Mouse (Mus musculus) activated CD4-positive, CD25-positive, alpha-beta regulatory T cell, adult 4 months (primary cell): ENCODE data around the gene Slc45a3. TPM values are rescaled to one million over a fixed set of nuclear protein-coding genes. Genes with fewer than 3 reads are reported as not detected.

Experiments used
- ATAC-seq: one replicate; pipeline ENCODE4 v1.8.0; 2017
- polyA plus RNA-seq, 2 experiments: library from polyadenylated mRNA; unstranded; fragments of 100-300 nt; shearing (Covaris generic); gene quantifications; one replicate each; pipeline ENCODE4 v1.2.1; 2017

Gene Slc45a3
- polyA plus RNA-seq, 2 experiments from 2014 or later = not detected

- ATAC-seq = peak; percentile 28
Measured at GRCm38 (mm10) chr1:132000506-132000905, 37.7 kb downstream of the Slc45a3 start.

- ATAC-seq = no peak
Measured at GRCm38 (mm10) chr1:132001880-132002330, 39.1 kb downstream of the Slc45a3 start.

DNA sequence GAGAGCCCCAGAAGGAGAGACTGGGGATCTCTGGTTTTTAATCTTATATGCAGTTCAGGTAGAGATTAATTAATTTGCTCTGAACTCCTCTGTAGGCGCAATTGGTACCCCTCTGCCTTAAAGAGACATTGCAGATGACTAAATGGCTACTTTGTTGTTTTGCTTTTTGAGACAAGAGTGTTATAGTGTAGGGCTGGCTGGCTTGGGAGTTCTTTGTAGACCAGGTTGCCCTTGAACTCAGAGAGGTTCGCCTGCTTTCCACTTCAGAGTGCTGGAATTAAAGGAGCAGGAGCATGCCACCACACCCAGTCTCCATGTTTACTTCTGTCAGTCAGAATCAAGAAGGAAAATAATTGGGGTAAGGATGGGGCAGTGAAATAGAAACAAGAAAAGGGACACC is 40.3 kb downstream of the Slc45a3 start:
- no peak for ATAC-seq

GRCm38 (mm10) chr1:132003817-132004216 is 41.0 kb downstream of the Slc45a3 start:
- ATAC-seq = no peak

DNA sequence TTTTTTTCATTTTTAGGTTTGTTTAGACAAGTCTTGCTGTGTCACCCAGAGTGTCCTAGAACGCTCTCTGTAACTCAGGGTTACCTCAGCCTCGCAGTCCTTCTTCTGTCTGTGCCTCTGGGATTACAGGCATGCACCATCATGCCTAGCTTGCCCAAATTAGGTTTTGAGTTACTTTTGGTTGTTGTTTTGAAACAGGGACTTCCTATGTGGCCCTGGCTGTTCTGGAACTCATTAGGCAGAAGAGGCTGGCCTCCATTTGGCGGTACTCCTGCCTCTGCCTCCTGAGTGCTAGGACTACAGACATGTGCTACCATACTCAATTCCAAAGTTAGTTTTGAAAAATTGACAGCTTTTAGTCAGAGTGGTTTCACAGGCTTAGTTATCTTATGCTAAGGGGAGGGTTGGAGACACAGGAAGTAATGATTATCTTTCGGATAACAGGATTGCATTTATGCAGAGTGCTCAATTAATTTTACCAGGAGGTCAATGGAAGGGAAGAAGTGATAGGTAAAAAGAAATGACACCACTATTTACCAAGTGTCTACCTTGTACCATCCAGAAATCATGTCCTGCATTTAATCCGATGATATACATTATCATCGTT is 41.9 kb downstream of the Slc45a3 start:
- ATAC-seq = no peak

GRCm38 (mm10) chr1:132005466-132005865 is 42.7 kb downstream of the Slc45a3 start:
- ATAC-seq = no peak

- ATAC-seq = no peak
Measured at GRCm38 (mm10) chr1:132006046-132006445, 43.3 kb downstream of the Slc45a3 start.

DNA sequence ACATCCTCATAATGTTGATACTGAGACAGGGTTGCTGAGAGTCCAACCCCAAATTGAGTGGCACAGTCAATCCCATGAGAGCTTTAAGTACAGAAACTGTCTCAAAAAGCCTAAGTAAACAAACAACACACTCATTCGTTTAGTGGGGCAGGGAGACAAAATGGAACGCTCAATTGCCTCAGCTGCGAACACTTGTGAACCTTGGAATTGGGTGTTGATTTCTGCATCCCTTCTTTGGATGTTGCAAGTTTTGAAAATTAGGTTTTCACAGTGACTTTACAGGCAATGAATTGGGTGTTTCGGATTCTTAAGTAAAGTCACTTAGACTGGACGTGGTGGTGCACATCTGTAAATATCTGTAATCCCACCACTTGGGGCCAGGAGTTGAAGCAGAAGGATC is 44.0 kb downstream of the Slc45a3 start:
- no peak for ATAC-seq

GRCm38 (mm10) chr1:132007282-132007815 is 44.6 kb downstream of the Slc45a3 start, which contains the start of gene Elk4:
Gene Elk4 (plus strand): TSS chr1:132007607.
- ATAC-seq = peak; percentile 30

DNA sequence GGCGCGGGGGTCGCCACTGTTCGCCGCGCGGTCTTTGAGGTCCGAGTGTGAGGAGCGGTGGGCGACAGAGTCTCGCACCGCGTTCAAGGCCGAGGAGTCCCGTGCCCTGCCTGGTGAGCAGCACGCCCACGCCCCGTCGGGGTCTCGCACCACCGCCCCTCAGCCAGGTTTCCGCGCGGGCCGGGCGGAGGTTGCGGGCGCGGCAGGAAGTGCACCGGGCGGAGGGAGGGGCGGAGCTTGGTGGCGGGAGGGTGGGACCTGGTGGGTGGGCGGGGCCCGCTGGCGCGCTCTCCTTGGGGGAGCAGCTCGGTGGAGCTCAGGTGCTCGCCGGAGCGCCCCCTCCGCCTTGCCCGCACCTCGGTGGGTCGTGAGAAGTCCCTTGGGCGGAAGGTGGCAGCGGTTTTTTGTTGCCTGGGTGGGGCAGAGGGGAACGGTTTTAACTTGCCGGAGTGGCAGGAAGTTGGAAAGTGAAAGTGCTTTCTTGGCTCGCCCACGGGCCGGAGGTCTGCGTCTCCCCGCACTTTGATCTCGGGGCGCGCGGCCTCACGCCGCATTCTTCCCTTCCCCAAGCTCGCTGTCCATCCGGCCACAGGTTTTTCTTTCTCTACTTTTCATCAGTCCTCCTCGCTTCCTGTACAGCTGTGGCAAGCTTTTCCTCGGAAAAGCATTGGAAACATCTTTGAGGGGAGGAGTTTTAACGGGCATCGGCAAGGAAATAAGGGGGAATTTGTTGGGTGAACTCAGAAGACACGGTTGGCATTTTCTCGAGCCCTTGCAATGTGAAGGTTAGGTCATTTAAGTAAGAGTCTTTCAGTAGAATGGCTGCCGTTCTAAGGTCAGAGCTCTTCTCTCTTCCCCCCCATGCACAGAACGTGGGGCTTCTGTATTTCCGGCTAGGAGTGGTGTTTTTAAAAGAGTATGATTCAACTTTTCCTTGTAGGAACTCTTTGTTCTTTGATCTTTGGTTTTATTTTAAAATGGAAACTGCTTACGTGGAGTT is 45.4 kb downstream of the Slc45a3 start:
- peak; percentile 55 for ATAC-seq

GRCm38 (mm10) chr1:132008881-132009644 is 46.3 kb downstream of the Slc45a3 start:
- ATAC-seq = no peak

- peak; percentile 54 for ATAC-seq
Measured at GRCm38 (mm10) chr1:132010632-132011501, 48.1 kb downstream of the Slc45a3 start.

DNA sequence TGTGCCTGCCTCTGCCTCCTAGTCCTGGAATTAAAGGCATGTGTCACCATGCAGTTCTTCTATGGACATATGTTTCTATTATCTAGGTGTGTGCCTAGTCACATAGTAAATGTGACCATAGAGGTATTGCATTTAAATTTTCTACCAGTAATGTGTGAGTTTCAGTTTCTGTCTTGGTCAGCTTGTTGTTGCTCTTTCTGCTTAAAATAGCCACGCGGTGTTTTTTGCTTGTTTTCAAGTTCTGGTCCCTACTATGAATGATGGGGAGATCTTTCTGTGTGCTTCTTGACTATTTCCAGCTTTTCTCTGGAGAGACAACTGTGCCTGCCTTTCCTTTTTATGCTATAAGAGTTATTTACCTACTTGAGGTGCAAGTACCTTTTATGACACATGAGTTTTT is 49.0 kb downstream of the Slc45a3 start:
- no peak for ATAC-seq

DNA sequence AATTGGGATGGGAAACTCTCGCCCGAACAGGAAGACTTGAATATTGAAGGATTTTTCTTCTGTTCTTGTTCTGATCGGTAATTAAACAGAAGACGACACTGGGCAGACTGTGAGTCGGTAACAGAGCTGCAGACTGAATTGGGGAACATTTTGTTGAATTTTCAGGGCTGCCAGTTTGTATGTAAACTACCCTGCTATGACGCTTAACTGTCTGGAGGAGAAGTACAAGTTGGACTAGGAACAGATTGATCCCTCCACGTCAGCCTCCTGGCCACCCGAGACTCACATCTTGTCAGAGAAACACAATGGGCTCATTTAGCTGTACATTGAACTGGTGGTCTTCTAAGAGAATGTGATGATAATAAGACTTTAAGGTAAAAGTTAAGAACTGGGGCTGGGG is 50.1 kb downstream of the Slc45a3 start:
- no peak for ATAC-seq

- ATAC-seq = no peak
Measured at GRCm38 (mm10) chr1:132014800-132015199, 52.0 kb downstream of the Slc45a3 start.

DNA sequence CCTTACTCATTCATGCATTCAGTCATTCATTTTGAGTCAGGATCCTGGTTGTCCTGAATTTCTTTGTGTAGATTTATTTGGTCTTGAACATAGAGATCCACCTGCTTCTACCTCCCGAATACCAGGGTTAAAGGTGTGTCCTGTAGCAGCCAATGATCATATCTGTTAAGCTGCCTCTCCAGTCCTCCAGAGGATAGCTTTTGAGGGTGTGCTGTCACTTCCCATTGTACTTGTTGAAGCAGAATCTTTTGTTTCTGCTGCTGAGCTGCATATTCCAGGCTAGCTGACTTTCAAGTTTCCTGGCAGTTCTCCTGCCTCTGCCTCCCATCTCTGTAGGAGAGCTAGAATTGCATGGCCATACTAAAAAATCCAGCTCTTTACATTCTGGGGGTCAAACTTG is 53.9 kb downstream of the Slc45a3 start:
- ATAC-seq = no peak

DNA sequence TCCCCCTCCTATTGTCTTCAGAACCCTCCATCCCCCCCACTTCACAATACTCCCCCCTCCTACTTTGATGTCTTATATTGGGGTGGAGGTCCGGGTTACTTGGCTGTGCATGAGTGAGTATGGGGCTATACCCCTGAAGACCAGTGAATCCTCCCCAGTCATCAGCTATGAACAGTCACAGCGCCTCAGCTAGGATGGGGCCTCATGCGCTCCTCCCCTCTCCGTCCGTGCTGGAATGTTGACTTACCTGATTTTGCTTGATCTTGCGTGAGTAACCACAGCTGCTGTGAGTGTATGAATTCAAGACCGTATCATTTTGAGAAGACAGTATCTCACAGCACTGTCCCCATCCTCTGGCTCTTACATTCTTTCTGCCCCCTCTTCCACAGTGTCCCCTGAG is 57.1 kb downstream of the Slc45a3 start:
- ATAC-seq = no peak

GRCm38 (mm10) chr1:132022107-132022506 is 59.3 kb downstream of the Slc45a3 start:
- ATAC-seq = no peak

DNA sequence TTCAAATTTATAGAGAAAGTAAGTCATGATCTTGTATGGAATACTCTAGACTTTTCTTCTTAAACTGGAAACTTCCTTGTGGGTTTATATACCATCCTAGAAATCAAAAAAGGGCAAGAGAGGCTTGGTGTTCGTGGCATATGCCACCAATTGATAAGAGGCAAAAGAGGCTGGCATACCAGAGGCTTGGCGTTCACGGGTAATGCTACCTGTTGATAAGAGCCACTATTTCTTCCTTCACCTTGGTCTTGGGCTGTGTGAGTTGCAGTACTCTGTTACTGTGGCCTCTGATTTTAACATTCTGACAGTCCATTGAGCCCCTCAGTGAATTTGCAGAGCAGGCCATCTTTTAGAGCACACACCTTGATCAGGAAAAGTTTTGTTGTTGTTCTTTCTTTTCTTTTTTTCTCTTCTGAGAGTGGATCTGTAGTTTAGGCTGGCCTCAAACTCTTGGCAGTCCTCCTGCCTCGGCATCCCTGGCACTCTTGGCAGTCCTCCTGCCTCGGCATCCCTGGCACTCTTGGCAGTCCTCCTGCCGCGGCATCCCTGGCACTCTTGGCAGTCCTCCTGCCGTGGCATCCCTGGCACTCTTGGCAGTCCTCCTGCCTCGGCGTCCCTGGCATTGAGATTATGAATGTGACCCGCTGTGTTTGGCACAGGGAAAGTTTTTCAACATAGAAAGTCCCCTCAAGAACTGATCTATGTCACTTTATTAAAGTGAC is 64.3 kb downstream of the Slc45a3 start:
- no peak for ATAC-seq

- ATAC-seq = no peak
Measured at GRCm38 (mm10) chr1:132027978-132028377, 65.2 kb downstream of the Slc45a3 start.

GRCm38 (mm10) chr1:132028413-132028812 is 65.6 kb downstream of the Slc45a3 start:
- ATAC-seq = no peak
